Mouse (Mus musculus): ENCODE results near the gene Pdgfb.

GRCm38 (mm10) chr15:80042152-80042551 is 27.4 kb upstream of the Pdgfb start:
- TF ChIP-seq CTCF (IDR thresholded peaks at IDR 0.05; ENCODE audit: extremely low read depth, insufficient read length, insufficient replicate concordance, low read depth, low read length) (no peak), POLR2A (IDR thresholded peaks at IDR 0.05; ENCODE audit: low read depth, low read length) (no peak)

Measured in small intestine, adult 2 months (tissue).